Mouse (Mus musculus) midbrain, embryonic 13.5 days (tissue): ENCODE results near the gene Atrip. TPM values are rescaled to one million over a fixed set of nuclear protein-coding genes. Genes with fewer than 3 reads are reported as not detected.

ENCODE experiments used
- ATAC-seq: fragments of 200-750 bp; cut with Nextera tagmentation; 2 replicates; pipeline ENCODE4 v1.8.0; 2017; ENCODE audit warnings: mild to moderate bottlenecking, moderate TSS enrichment, moderate library complexity
- H3K27ac ChIP-seq: fragments of 300-500 bp; sonication (generic); 2 replicates; pipeline ENCODE4 v1.5.1; 2015; ENCODE audit warnings: inconsistent platforms, mild to moderate bottlenecking, moderate library complexity
- H3K27me3 ChIP-seq: fragments of 300-500 bp; sonication (generic); 2 replicates; pipeline ENCODE4 v1.6.1; 2015; ENCODE audit warnings: mild to moderate bottlenecking, inconsistent platforms
- H3K36me3 ChIP-seq: fragments of 300-500 bp; sonication (generic); 2 replicates; pipeline ENCODE4 v1.6.1; 2015; ENCODE audit warnings: mild to moderate bottlenecking, inconsistent platforms
- H3K4me1 ChIP-seq: fragments of 300-500 bp; sonication (generic); replicated peaks from 2 replicates; pipeline ENCODE4 v1.6.1; 2015; ENCODE audit warnings: inconsistent platforms
- H3K4me2 ChIP-seq: fragments of 300-500 bp; sonication (generic); replicated peaks from 2 replicates; pipeline ENCODE4 v1.6.1; 2015; ENCODE audit warnings: moderate library complexity, mild to moderate bottlenecking, inconsistent platforms
- H3K4me3 ChIP-seq: fragments of 300-500 bp; sonication (generic); replicated peaks from 2 replicates; pipeline ENCODE4 v1.5.1; 2015; ENCODE audit warnings: mild to moderate bottlenecking, inconsistent platforms
- H3K9ac ChIP-seq: fragments of 300-500 bp; sonication (generic); replicated peaks from 2 replicates; pipeline ENCODE4 v1.6.1; 2015; ENCODE audit warnings: mild to moderate bottlenecking, inconsistent platforms
- H3K9me3 ChIP-seq: fragments of 300-500 bp; sonication (generic); 2 replicates; pipeline ENCODE4 v1.6.1; 2016; ENCODE audit warnings: mild to moderate bottlenecking, inconsistent platforms
- WGBS: fragments of 180-500 bp; shearing (Covaris S2); methylation state at CpG from one replicate; pipeline ENCODE4 v1.1.7; 2015; 5-methylcytosine and 5-hydroxymethylcytosine counted together
- polyA plus RNA-seq: library from polyadenylated mRNA; unstranded; fragments of >200 nt; fragmentation: Nextera tagmentation; extraction: Ambion mirVana; gene quantifications from 2 replicates; pipeline ENCODE4 v1.2.1, GENCODE M21; 2015

Atrip gene
- polyA plus RNA-seq, 1 experiment from 2014 or later = 31.0 TPM

GRCm38 (mm10) chr9:109056081-109056690 lies 17.7 kb downstream of the Atrip start:
- 94% methylated on average over 17 of the region's 17 CpGs for WGBS
- no peak overlapping the region for H3K4me2 ChIP-seq

DNA sequence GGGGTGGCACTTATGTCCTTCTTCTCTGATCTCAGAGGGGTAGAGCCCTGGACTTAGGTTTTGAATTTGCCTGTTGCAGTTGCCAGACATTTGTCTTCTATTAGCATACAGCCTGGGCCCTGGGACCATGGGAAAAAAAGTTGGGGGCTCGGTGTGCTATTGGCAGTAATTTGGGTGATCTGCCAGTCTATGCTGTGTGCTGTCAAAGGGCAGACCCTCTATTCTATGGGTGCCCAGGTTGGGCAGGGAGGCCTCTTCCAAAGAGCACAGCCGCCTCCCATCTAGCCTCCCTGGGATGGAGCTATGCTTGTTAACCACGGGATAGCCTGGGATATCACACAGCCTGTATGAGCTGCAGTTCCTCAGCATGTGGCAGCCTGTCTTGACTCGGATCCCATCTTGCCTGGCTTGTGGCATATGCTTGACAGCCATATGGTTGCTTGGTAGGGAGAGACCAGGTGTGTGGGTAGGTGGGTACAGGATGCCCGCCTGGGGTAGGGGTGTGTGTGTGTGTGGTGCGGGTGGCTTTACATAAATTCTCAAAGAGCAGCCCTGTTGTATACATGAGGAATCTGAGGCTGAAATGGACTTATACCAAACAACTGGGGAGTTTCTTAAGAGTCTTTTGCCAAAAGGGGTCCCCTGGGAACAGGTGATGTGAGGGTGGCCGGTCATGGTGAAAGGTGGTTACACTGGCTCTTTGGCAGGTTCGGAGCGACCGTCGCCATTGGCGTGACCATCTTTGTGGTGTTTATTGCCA lies 18.5 kb downstream of the Atrip start:
- H3K27me3 ChIP-seq = no peaks in the 10 kb centered on the region

More at GRCm38 (mm10) chr9:109056081-109056690, 17.7 kb downstream of the Atrip start:
- Histone ChIP-seq H3K9ac (0 out of 2 replicates have a peak overlapping the region, but pooled peaks have one; percentile 25), H3K27ac (no peak overlapping the region), H3K27me3 (no peaks in the 10 kb centered on the region), H3K4me3 (no peak overlapping the region), H3K36me3 (peaks cover 44% of the 10 kb centered on the region), H3K9me3 (no peaks in the 10 kb centered on the region), H3K4me1 (peaks cover 25% of the 10 kb centered on the region)
- no peak for ATAC-seq

GRCm38 (mm10) chr9:109054712-109055111 lies 19.2 kb downstream of the Atrip start:
- Histone ChIP-seq H3K27me3 (no peaks in the 10 kb centered on the region), H3K36me3 (peaks cover 30% of the 10 kb centered on the region), H3K4me1 (peaks cover 23% of the 10 kb centered on the region), H3K9ac (peak overlapping the region; percentile 55), H3K4me3 (peak overlapping the region; percentile 34), H3K4me2 (peak overlapping the region; percentile 50), H3K9me3 (no peaks in the 10 kb centered on the region), H3K27ac (peak overlapping the region; percentile 30)
- WGBS = 9% methylated on average over 7 of the region's 7 CpGs
- ATAC-seq = peak; percentile 74

More for the DNA sequence above, 18.5 kb downstream of the Atrip start:
- H3K9ac ChIP-seq = peak overlapping the region; percentile 55
- H3K36me3 ChIP-seq = peaks cover 36% of the 10 kb centered on the region
- peak overlapping the region; percentile 50 for H3K4me2 ChIP-seq
- H3K4me3 ChIP-seq = peak overlapping the region; percentile 34
- peaks cover 25% of the 10 kb centered on the region for H3K4me1 ChIP-seq
- no peaks in the 10 kb centered on the region for H3K9me3 ChIP-seq
- 88% methylated on average over 12 of the region's 12 CpGs for whole genome bisulfite sequencing
- ATAC-seq = no peak
- peak overlapping the region; percentile 30; the same call in 1 of the 2 replicates for H3K27ac ChIP-seq

DNA sequence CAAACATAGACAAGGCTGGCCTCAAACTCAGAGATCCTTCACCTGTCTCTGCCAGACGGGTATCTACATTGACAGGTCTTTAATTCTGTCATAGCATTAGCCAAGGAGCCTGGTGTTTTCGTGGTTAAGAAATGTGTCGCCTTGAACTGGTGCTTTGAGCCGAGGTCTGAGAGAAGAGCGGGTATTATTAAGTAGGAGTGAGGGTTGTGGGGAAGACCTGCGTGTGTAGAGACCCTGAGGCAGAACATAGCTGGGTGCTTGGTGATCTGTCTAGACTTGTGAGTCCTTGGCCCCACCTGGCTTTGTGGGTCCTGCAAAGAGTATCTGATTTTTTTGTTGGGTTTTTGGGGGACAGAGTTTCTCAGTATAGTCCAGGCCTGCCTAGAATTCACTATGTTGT lies 20.1 kb downstream of the Atrip start:
- Histone ChIP-seq H3K9me3 (no peaks in the 10 kb centered on the region), H3K4me2 (no peak overlapping the region), H3K9ac (no peak overlapping the region), H3K36me3 (peaks cover 30% of the 10 kb centered on the region), H3K27ac (no peak overlapping the region), H3K4me3 (no peak overlapping the region), H3K27me3 (no peaks in the 10 kb centered on the region), H3K4me1 (peaks cover 16% of the 10 kb centered on the region)
- ATAC-seq = no peak
- WGBS = 82% methylated on average over 6 of the region's 6 CpGs

GRCm38 (mm10) chr9:109053366-109053765 lies 20.6 kb downstream of the Atrip start:
- Histone ChIP-seq H3K9ac (no peak overlapping the region), H3K4me3 (no peak overlapping the region), H3K4me2 (no peak overlapping the region), H3K36me3 (peaks cover 25% of the 10 kb centered on the region), H3K27me3 (no peaks in the 10 kb centered on the region), H3K9me3 (no peaks in the 10 kb centered on the region), H3K27ac (no peak overlapping the region), H3K4me1 (peaks cover 11% of the 10 kb centered on the region)
- 79% methylated on average over 3 of the region's 3 CpGs for WGBS
- ATAC-seq = no peak

- WGBS = 87% methylated on average over 9 of the region's 9 CpGs
- H3K36me3 ChIP-seq = peaks cover 18% of the 10 kb centered on the region
- no peak overlapping the region for H3K4me3 ChIP-seq
- H3K4me2 ChIP-seq = no peak overlapping the region
- no peak overlapping the region for H3K27ac ChIP-seq
- ATAC-seq = no peak
- peaks cover 11% of the 10 kb centered on the region for H3K4me1 ChIP-seq
- H3K9me3 ChIP-seq = no peaks in the 10 kb centered on the region
- no peaks in the 10 kb centered on the region for H3K27me3 ChIP-seq
- H3K9ac ChIP-seq = no peak overlapping the region
These were observed 21.2 kb downstream of the Atrip start for GRCm38 (mm10) chr9:109052490-109053260.

- no peak overlapping the region for H3K9ac ChIP-seq
- WGBS = 91% methylated on average over 10 of the region's 10 CpGs
- H3K36me3 ChIP-seq = peaks cover 10% of the 10 kb centered on the region
- H3K4me1 ChIP-seq = peaks cover 11% of the 10 kb centered on the region
- ATAC-seq = no peak
- H3K27ac ChIP-seq = no peak overlapping the region
- H3K27me3 ChIP-seq = no peaks in the 10 kb centered on the region
- no peaks in the 10 kb centered on the region for H3K9me3 ChIP-seq
- H3K4me3 ChIP-seq = no peak overlapping the region
- H3K4me2 ChIP-seq = no peak overlapping the region
These were observed 22.1 kb downstream of the Atrip start for GRCm38 (mm10) chr9:109051651-109052489.

GRCm38 (mm10) chr9:109051011-109051501 lies 22.9 kb downstream of the Atrip start:
- Histone ChIP-seq H3K4me2 (no peak overlapping the region), H3K4me3 (no peak overlapping the region), H3K9me3 (no peaks in the 10 kb centered on the region), H3K27me3 (no peaks in the 10 kb centered on the region), H3K9ac (no peak overlapping the region), H3K36me3 (0 out of 2 replicates have a peak, but pooled peaks cover 2% of the 10 kb centered on the region), H3K4me1 (peaks cover 11% of the 10 kb centered on the region), H3K27ac (no peak overlapping the region)
- no peak for ATAC-seq
- WGBS = 92% methylated on average over 13 of the region's 13 CpGs

DNA sequence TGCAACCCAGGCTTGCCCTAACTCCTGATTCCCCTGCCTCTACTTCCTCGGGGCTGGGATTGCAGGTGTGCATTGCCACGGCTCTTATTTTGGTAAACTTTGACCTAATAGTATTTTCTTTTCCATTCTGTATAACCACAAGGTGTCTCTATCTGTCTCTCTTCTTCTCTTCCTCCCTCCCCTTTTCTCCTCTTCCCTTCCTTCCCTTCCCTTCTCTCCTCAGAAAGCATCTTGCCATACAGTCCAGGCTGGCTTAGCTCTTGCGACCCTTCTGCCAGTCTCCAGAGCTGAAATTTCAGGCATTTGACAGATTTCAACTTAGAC lies 23.3 kb downstream of the Atrip start:
- Histone ChIP-seq H3K9me3 (no peaks in the 10 kb centered on the region), H3K4me2 (no peak overlapping the region), H3K4me1 (peaks cover 11% of the 10 kb centered on the region), H3K9ac (no peak overlapping the region), H3K27me3 (no peaks in the 10 kb centered on the region), H3K4me3 (no peak overlapping the region), H3K27ac (no peak overlapping the region), H3K36me3 (no peaks in the 10 kb centered on the region)
- 86% methylated on average over 3 of the region's 3 CpGs for WGBS
- no peak for ATAC-seq

DNA sequence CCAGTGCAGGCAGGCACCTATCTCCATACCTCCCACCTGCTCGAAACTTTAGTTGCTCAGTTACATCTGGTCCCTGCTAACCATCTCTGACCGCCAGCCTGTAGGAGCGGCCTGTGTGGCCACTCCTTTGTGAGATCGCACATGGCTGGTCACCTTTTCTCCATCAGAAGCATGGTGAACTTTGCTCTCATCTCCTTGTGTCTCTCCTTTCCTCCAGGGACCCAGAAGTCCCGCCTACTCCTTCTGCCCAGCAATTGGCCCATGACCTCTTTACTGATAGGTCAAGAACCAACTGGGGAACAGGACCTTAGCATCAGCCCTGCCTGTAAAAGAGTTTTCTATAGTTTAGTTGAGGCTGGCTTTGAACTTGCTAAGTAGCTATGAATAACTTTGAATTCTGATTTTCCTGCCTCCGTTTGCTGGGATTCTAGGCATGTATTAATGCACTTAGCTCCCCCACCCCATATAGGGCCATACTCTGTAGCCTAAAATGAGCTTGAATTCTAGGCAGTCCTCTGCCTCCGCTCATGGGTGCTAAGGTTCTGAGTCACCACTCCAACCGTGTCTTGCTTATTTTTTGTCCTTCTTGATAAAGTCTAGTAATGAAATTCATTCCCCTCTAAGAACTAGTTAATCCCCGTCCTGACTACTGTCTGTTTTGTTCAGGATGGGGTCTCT lies 23.8 kb downstream of the Atrip start:
- no peak for ATAC-seq
- no peak overlapping the region for H3K4me3 ChIP-seq
- H3K9me3 ChIP-seq = no peaks in the 10 kb centered on the region
- H3K27me3 ChIP-seq = no peaks in the 10 kb centered on the region
- no peak overlapping the region for H3K27ac ChIP-seq
- H3K36me3 ChIP-seq = no peaks in the 10 kb centered on the region
- 84% methylated on average over 9 of the region's 9 CpGs for WGBS
- no peak overlapping the region for H3K4me2 ChIP-seq
- peaks cover 8% of the 10 kb centered on the region for H3K4me1 ChIP-seq
- H3K9ac ChIP-seq = no peak overlapping the region

GRCm38 (mm10) chr9:109049316-109049715 lies 24.6 kb downstream of the Atrip start:
- ATAC-seq = no peak
- no peak overlapping the region for H3K4me3 ChIP-seq
- 80% methylated on average over 7 of the region's 7 CpGs for WGBS
- H3K36me3 ChIP-seq = no peaks in the 10 kb centered on the region
- no peak overlapping the region for H3K4me2 ChIP-seq
- no peaks in the 10 kb centered on the region for H3K9me3 ChIP-seq
- no peak overlapping the region for H3K27ac ChIP-seq
- no peak overlapping the region for H3K9ac ChIP-seq
- H3K27me3 ChIP-seq = no peaks in the 10 kb centered on the region
- peaks cover under 1% of the 10 kb centered on the region for H3K4me1 ChIP-seq
